Mouse (Mus musculus) right cerebral cortex, postnatal 4 days (tissue): ENCODE results near the gene Limch1.

Source experiments
- DNase-seq: peaks from one replicate; pipeline ENCODE4 v3.0.0-alpha.2; 2022

The Limch1 gene

DNA sequence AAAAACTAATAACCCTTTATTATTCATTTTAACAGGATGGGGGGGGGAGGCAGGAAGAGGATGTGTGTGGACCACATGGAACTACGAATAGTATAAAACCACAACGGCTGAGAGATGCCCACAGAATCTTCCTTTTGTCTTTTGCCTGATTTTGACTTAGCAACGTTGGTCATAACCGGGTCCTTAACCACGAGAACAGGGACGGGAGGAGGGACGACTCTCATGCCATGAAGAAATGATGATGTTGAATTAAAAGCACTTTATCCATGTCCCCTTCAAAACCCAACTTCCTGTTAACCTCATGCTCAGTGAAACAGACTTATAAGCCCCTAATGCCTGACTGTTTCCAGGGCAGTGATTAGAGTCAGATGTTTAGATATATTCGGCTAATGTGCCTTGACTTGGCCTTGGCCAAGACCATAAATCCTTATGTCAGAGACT, 41.0 kb downstream of the Limch1 start:
- DNase-seq, result no peak

GRCm38 (mm10) chr5:66789041-66789440, 43.4 kb downstream of the Limch1 start:
- no peak for DNase-seq

- DNase-seq, result no peak
These were observed 45.5 kb downstream of the Limch1 start for GRCm38 (mm10) chr5:66791161-66791560.

- DNase-seq, result no peak
These were observed 47.6 kb downstream of the Limch1 start for GRCm38 (mm10) chr5:66793251-66793650.

DNA sequence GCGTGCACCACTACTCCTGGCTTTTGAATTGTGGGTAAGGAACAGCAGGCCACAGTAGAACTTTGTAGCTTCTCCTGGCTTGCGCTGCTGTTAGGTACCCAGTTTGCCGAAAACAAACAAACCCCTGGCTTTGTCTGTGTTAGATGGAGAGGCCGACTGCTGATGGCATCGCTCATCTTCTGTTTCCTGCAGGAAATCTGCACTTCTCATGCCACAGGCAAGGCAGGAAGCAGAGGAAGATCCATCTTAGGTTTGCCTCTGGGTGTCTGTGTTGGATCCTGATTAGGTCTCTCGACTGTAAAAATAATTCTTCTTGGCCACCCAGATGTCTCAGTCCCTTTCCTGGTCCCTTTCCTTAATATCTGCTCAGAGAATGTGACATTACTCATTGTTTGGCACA, 51.7 kb downstream of the Limch1 start:
- no peak for DNase-seq

DNA sequence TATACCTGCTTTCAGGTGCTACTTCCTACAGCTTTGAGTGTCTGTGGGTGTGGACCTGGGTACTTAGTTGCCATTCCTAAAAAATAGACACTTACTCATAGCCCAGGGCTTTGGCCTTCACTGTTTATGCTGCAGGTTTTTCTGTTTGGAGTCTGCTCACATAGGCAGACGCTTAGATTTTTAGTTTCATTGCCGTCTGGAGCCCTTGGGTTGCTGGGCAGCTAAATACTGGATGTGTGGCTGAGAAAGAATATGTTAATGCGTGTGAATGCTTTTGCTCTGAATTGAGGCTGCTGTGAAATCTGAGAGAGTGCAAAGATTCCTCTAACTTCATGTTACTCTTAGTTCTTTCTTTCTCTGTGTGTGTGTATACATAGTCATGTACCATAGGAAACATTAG, 52.5 kb downstream of the Limch1 start:
- DNase-seq, result no peak

GRCm38 (mm10) chr5:66798591-66799003, 53.0 kb downstream of the Limch1 start:
- DNase-seq, result no peak

- no peak for DNase-seq
These were observed 54.6 kb downstream of the Limch1 start for GRCm38 (mm10) chr5:66800243-66800642.

GRCm38 (mm10) chr5:66800977-66801376, 55.4 kb downstream of the Limch1 start:
- no peak for DNase-seq

DNA sequence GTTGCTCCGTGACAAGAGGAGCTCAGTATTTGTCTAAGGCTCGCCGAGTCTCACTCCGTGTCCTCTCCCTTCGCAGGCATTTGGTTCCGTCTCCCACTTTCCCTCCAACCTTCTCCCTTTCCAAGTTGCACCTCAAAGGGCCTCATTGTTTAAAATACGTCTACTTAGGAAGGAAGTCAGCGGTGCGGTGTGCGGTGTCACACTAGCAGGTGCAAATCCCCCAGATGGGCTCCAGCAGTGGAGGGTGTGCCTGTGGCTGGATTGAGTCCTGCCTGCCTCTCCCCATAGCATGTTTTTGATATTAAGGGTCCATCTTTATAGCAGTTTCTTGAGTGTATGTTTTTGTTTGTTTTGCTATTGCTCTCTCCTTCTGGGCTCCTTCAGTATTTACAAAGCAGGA, 56.6 kb downstream of the Limch1 start:
- no peak for DNase-seq

DNA sequence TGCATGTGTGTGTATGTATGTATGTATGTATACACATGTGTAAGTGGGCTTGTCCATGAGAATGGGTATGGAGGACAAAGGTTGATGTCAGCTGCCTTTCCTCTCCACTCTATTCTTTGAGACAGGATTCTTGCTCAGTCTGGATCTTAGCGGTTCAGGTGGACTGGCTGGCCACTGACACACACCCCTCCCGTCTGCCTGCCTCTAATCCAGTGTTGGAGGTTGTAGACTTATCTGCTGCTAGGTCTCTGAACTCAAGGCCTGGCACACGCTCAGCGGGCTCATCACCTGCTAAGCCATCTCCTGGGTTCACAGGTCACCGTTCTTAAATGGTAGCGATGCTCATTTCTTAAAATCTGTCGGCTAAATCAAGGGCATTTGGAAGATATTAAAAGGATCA, 60.7 kb downstream of the Limch1 start:
- DNase-seq, result no peak

- no peak for DNase-seq
These were observed 62.1 kb downstream of the Limch1 start for GRCm38 (mm10) chr5:66807737-66808136.

- DNase-seq, result no peak
These were observed 63.5 kb downstream of the Limch1 start for GRCm38 (mm10) chr5:66809016-66809570.

GRCm38 (mm10) chr5:66810396-66810795, 64.8 kb downstream of the Limch1 start:
- DNase-seq, result no peak

DNA sequence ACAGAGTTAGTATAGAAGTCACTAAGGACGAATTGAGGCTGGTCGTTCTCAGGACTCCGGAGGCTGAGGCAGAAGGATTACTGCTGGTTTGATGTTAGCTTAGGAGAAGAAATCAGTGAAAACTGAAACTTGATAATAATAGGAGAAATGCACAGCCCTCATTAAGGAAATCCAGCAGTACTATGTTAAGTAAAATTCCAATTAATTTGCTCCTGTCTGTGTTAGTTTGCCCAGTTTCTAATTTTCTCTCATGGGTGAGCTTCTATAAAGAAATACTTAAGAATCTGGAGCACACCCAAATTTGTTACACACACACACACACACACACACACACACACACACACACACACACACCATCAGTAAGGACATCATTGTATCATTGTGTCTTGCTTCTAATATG, 69.0 kb downstream of the Limch1 start:
- DNase-seq, result no peak

- DNase-seq, result no peak
These were observed 70.2 kb downstream of the Limch1 start for GRCm38 (mm10) chr5:66815877-66816276.

DNA sequence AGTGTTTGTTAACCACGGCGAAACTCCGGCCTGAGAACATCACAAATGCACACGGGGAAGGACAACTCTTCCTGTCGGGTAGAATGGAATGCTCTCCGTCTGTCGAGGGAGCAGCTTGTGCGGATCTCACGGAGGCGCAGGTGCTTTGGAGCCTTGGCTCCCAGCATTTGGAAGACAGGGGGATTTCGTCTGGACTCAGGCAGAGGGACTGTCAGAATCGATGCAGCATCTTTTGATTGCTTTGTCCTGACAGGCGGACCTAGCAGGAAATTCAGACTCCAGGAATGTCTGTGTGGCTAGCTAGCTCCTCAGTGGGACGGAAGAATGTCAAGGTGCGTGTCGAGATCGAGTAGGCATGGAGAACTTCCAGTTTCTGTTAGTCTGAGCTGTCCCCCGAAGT, 71.1 kb downstream of the Limch1 start:
- no peak for DNase-seq

DNA sequence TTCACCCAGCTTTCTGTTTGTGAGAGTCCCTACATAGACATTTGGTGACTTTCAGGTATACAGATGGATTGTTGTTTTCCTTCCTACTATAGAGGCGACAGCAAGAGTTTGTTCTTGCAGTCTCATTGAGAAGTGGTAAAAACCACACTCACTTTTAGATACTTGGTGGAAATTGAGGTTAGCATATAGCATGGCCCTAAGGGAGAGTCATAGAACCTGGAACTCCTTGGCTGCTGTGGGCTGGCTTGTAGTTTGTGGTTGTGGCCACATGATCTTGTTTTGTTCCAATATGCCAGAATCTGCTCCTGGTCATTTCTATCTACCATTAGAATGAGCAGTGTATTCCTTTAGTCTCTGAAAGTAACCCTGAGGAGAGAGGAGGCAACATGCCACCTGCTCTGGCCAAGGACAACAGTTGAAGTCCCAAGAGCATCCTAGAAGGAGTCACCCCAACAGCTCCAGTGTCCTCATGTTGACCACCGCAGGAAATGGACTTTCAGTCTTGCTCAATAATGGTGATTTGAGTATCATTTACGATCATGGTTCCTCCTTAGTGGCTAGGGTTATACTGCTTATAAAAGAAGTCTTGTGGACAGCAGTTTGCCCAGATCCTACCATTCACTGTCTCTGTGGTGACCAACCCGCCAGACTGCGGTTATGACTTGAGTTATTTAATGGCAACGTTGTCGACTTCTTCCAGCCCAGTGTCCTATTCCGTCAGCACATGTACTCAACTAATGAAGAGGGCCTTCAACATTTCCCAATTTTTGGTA, 71.7 kb downstream of the Limch1 start:
- no peak for DNase-seq

GRCm38 (mm10) chr5:66822500-66823205, 77.0 kb downstream of the Limch1 start:
- DNase-seq, result no peak

GRCm38 (mm10) chr5:66825586-66825985, 80.0 kb downstream of the Limch1 start:
- no peak for DNase-seq

GRCm38 (mm10) chr5:66826844-66827243, 81.2 kb downstream of the Limch1 start:
- no peak for DNase-seq

- DNase-seq, result no peak
These were observed 83.9 kb downstream of the Limch1 start for GRCm38 (mm10) chr5:66829505-66829904.

DNA sequence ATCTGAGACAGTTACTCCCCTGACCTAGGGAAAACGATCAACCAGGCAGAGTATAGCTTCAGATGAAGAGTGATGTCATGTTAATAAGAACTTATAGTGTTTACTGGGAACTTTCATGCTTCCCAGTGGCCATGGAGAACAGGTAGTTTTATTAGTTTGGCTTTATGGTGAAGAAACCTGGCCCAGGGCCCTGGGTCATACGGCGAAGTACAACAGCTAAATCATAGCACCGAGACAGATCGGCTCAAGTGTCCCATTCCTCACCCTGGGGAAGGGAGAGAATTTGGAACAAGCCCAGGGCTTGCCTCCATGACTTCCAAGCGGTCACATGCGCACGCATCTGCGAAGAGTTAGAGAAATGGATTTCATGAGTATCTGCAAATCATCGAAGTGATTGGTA, 84.6 kb downstream of the Limch1 start:
- DNase-seq, result no peak

GRCm38 (mm10) chr5:66834756-66835155, 89.1 kb downstream of the Limch1 start:
- DNase-seq, result no peak
